Mouse (Mus musculus) brain, embryonic 18.5 days (tissue): ENCODE results near the gene Sgf29.

Experiments
- DNase-seq: peaks from one replicate; pipeline ENCODE4 v3.0.0-alpha.2; 2012; ENCODE audit warnings: low read depth, low spot score

Gene Sgf29

GRCm38 (mm10) chr7:126649231-126650051, at the start of gene Sgf29:
Gene Sgf29 (plus strand): TSS chr7:126649309.
- DNase-seq = peak; percentile 88

GRCm38 (mm10) chr7:126601896-126602295, 47.2 kb upstream of the Sgf29 start:
- no peak for DNase-seq

- no peak for DNase-seq
These were observed 46.5 kb upstream of the Sgf29 start for GRCm38 (mm10) chr7:126602650-126603049.

- no peak for DNase-seq
These were observed 42.5 kb upstream of the Sgf29 start for GRCm38 (mm10) chr7:126606611-126607010.

- DNase-seq = no peak
These were observed 42.0 kb upstream of the Sgf29 start for GRCm38 (mm10) chr7:126607064-126607463.

GRCm38 (mm10) chr7:126607796-126608195, 41.3 kb upstream of the Sgf29 start:
- no peak for DNase-seq

- DNase-seq = no peak
These were observed 36.4 kb upstream of the Sgf29 start for GRCm38 (mm10) chr7:126612736-126613135.

- no peak for DNase-seq
These were observed 32.4 kb upstream of the Sgf29 start for GRCm38 (mm10) chr7:126616707-126617106.

- DNase-seq = no peak
These were observed 29.4 kb upstream of the Sgf29 start for GRCm38 (mm10) chr7:126619559-126620275.

GRCm38 (mm10) chr7:126621452-126622359, 27.4 kb upstream of the Sgf29 start:
- no peak for DNase-seq

GRCm38 (mm10) chr7:126623381-126623780, 25.7 kb upstream of the Sgf29 start:
- DNase-seq = no peak

- no peak for DNase-seq
These were observed 24.3 kb upstream of the Sgf29 start for GRCm38 (mm10) chr7:126624774-126625173.

- no peak for DNase-seq
These were observed 23.7 kb upstream of the Sgf29 start for GRCm38 (mm10) chr7:126625369-126625768.

- no peak for DNase-seq
These were observed 23.1 kb upstream of the Sgf29 start for GRCm38 (mm10) chr7:126625807-126626600.

GRCm38 (mm10) chr7:126628111-126628510, 21.0 kb upstream of the Sgf29 start:
- DNase-seq = no peak

GRCm38 (mm10) chr7:126629915-126630314, 19.2 kb upstream of the Sgf29 start:
- DNase-seq = no peak

GRCm38 (mm10) chr7:126630824-126631518, 18.1 kb upstream of the Sgf29 start, which contains the start of gene Nupr1:
Gene Nupr1 (minus strand): TSS chr7:126630861.
- no peak for DNase-seq

- DNase-seq = no peak
These were observed 16.6 kb upstream of the Sgf29 start for GRCm38 (mm10) chr7:126632478-126632877.

- no peak for DNase-seq
These were observed 13.7 kb upstream of the Sgf29 start for GRCm38 (mm10) chr7:126635375-126635774.
